Mouse (Mus musculus): Measurements from ENCODE around the gene Tmem59l. TPM values are rescaled to one million over a fixed set of nuclear protein-coding genes. Genes with fewer than 3 reads are reported as not detected.

Tmem59l gene
- polyA plus RNA-seq, 1 experiment from 2014 or later: 6.7 TPM

DNA sequence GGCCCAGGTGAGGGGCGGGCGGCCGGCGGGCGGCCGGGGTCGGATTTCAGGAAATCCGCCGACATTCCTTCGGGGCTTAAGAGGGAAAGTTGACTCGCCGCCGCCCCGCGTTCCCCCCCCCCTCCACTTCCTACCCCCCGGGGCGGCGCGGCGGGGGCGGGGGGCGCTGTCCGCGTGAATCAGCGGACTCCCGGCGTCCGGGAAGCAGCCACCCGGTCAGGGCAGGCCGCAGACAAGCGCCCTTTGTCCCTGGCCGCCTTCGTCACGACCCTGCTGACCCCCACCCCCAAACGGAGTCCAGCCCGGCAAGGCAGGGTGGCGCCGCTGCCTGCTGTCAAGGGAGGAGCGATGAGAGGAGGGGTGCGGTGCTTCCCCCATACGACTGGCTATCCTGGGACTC lies 2.4 kb upstream of the Tmem59l start:
- H3K9me3 ChIP-seq (ENCODE audit: low read depth, low read length): no peaks in the 10 kb centered on the region
- H3K4me3 ChIP-seq (ENCODE audit: low read depth, low read length): peak overlapping the region; percentile 32
- under 1% methylated on average over 28 of the region's 41 CpGs for WGBS
- peaks cover 16% of the 10 kb centered on the region for H3K4me1 ChIP-seq (ENCODE audit: insufficient read depth)
- H3K4me2 ChIP-seq: peak overlapping the region; percentile 63
- TF ChIP-seq CTCF (IDR thresholded peaks at IDR 0.05; ENCODE audit: low read depth): no peak
- ATAC-seq (ENCODE audit: insufficient read depth): no peak
- no peak for DNase-seq
- H3K27me3 ChIP-seq (ENCODE audit: insufficient read depth, low read length): peaks cover 93% of the 10 kb centered on the region
- no peaks in the 10 kb centered on the region for H3K36me3 ChIP-seq (ENCODE audit: insufficient read depth)
- peak overlapping the region; percentile 86 for H3K27ac ChIP-seq (ENCODE audit: low read depth)
- H3K9ac ChIP-seq: peak overlapping the region; percentile 42

DNA sequence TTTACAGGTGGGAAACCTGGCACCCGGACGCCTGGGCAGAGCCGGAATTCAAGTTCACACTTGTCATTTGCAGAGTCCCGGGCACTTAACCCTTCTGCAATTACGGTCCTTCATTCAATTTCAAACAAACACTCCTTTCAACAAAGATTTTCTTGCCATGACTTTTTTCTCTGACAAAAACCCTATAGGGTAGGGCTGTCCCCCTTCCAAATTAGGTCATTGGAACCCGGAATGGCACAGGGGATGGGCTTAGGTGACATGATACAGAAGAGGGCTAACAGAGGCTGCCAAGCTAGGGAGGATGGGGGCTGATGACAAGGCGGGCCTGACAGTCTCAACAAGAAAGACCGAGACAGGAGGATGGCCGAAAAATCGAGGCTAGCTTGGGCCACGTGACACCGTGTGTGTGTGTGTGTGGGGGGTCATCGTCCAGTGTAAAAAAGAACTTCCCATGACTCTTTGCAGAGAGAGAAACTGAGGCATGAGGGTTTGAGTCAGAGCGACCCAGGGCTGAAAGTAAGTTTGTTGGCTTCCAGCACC lies 1.8 kb upstream of the Tmem59l start:
- peak overlapping the region; percentile 42 for H3K9ac ChIP-seq

DNA sequence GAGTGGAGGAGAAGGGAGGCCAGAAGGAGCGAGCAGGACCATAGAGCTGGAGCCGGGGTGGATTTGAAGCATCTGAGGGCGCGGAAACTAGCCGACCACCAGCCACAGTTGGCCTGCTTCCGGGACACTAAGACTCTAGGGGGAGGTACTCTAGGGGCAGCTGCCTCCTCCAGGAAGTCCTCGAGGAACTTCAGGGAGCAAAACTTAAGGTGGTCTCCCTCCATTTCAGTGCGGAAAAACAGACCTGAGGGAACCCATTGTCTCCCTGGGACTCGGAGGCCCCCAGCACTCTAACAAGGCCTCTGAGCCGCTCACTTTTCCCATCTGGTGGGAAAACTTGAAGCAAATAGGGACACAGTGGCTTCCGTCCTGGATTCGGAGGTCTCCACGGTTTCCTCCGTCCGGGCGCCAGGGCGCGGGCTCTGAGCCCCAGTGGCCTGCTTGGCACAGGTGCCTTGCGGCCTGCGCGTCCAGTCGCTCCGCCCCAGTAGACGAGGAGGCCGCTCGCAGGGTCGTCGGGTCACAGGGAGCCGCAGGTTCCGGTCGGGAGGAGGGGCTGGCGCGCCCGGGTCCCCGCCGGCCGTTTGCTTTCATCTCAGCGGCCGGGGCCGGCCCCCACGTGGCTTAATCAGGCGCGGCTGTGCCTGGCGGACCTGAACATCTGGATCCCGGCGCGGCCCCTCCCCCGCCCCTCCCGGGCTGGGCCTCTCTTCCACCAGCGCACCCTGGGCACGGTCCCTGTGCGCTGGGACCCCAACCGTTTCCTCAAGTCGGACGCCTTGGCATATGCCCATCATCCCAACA lies 1.0 kb upstream of the Tmem59l start:
- no peaks in the 10 kb centered on the region for H3K36me3 ChIP-seq (ENCODE audit: insufficient read depth)
- 0 out of 2 replicates have a peak overlapping the region, but pooled peaks have one; percentile 23 for H3K9ac ChIP-seq
- TF ChIP-seq CTCF (IDR thresholded peaks at IDR 0.05; ENCODE audit: low read depth): no peak
- DNase-seq: no peak
- peaks cover 82% of the 10 kb centered on the region for H3K27me3 ChIP-seq (ENCODE audit: insufficient read depth, low read length)
- H3K4me3 ChIP-seq (ENCODE audit: low read depth, low read length): peak overlapping the region; percentile 32
- peaks cover 20% of the 10 kb centered on the region for H3K4me1 ChIP-seq (ENCODE audit: insufficient read depth)
- no peaks in the 10 kb centered on the region for H3K9me3 ChIP-seq (ENCODE audit: low read depth, low read length)
- WGBS: 3% methylated on average over 55 of the region's 55 CpGs
- peak overlapping the region; percentile 86 for H3K27ac ChIP-seq (ENCODE audit: low read depth)
- no peak for ATAC-seq (ENCODE audit: insufficient read depth)
- peak overlapping the region; percentile 63 for H3K4me2 ChIP-seq

More for the DNA sequence above, 1.8 kb upstream of the Tmem59l start:
- H3K4me1 ChIP-seq (ENCODE audit: insufficient read depth): peaks cover 17% of the 10 kb centered on the region
- ATAC-seq (ENCODE audit: insufficient read depth) (no peak), DNase-seq (no peak)
- peak overlapping the region; percentile 63 for H3K4me2 ChIP-seq
- H3K36me3 ChIP-seq (ENCODE audit: insufficient read depth): no peaks in the 10 kb centered on the region
- H3K27ac ChIP-seq (ENCODE audit: low read depth): peak overlapping the region; percentile 86
- no peak for TF ChIP-seq CTCF (IDR thresholded peaks at IDR 0.05; ENCODE audit: low read depth)
- peak overlapping the region; percentile 32 for H3K4me3 ChIP-seq (ENCODE audit: low read depth, low read length)
- 2% methylated on average over 14 of the region's 14 CpGs for WGBS
- H3K9me3 ChIP-seq (ENCODE audit: low read depth, low read length): no peaks in the 10 kb centered on the region
- H3K27me3 ChIP-seq (ENCODE audit: insufficient read depth, low read length): peaks cover 91% of the 10 kb centered on the region

DNA sequence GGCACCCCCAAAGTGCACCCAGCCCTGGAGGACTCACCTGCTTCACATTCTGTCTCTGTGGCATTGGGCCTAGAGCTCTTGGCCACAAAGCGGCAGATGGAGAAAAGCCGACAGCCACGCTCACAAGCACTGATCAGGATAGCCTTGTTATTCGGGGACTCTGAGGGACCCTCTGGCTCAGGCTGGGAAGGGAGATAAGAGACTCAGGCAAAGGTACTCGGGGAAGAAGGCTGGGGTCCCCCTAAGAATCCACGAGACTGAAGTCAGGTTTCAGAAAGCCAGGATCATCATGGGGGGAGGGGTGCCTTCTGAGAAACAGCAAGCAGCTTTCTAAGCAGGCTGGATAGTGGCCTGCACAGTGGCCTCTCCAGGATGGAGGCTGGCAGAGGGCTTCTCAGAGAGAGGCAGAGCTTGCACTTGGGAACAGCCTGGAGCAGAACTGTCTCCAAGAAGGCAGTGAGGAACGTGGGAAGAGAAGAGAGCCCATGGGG lies 922 bp downstream of the Tmem59l start:
- no peaks in the 10 kb centered on the region for H3K36me3 ChIP-seq (ENCODE audit: insufficient read depth)
- no peak for ATAC-seq (ENCODE audit: insufficient read depth)
- H3K27me3 ChIP-seq (ENCODE audit: insufficient read depth, low read length): peaks cover 63% of the 10 kb centered on the region
- H3K4me1 ChIP-seq (ENCODE audit: insufficient read depth): peaks cover 20% of the 10 kb centered on the region
- H3K9me3 ChIP-seq (ENCODE audit: low read depth, low read length): no peaks in the 10 kb centered on the region
- WGBS: 47% methylated on average over 7 of the region's 7 CpGs
- no peak overlapping the region for H3K27ac ChIP-seq (ENCODE audit: low read depth)
- no peak overlapping the region for H3K4me2 ChIP-seq
- H3K4me3 ChIP-seq (ENCODE audit: low read depth, low read length): no peak overlapping the region
- no peak for DNase-seq
- no peak overlapping the region for H3K9ac ChIP-seq
- TF ChIP-seq CTCF (IDR thresholded peaks at IDR 0.05; ENCODE audit: low read depth): no peak

DNA sequence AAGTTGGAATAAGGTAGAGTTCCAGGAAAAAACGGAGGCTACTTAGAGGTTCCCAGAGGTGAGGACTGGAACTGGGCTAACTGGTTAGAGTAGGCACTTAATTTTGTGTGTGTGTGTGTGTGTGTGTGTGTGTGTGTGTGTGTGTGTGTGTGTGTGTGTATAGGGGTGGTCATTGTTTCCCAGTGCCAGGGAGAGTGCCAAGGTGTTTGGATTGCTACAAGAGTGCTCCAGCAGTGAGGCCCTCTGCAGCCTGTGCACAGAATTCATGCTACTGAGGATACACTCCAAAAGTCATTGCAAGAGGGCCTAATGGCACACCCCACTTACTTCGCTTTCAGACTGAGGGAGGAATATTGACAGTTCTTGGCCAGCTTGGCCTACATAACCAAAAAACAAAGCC lies 4.2 kb downstream of the Tmem59l start:
- 43% methylated on average over 2 of the region's 2 CpGs for WGBS
- Histone ChIP-seq H3K27ac (ENCODE audit: low read depth) (peak overlapping the region; percentile 61; the same call in 1 of the 2 replicates), H3K4me1 (ENCODE audit: insufficient read depth) (peaks cover 8% of the 10 kb centered on the region; the same call in 1 of the 2 replicates), H3K36me3 (ENCODE audit: insufficient read depth) (no peaks in the 10 kb centered on the region), H3K9ac (no peak overlapping the region), H3K4me3 (ENCODE audit: low read depth, low read length) (no peak overlapping the region), H3K9me3 (ENCODE audit: low read depth, low read length) (no peaks in the 10 kb centered on the region), H3K4me2 (no peak overlapping the region), H3K27me3 (ENCODE audit: insufficient read depth, low read length) (peaks cover 30% of the 10 kb centered on the region)
- peak; percentile 68 for ATAC-seq (ENCODE audit: insufficient read depth)
- TF ChIP-seq CTCF (IDR thresholded peaks at IDR 0.05; ENCODE audit: low read depth): no peak
- DNase-seq: no peak

DNA sequence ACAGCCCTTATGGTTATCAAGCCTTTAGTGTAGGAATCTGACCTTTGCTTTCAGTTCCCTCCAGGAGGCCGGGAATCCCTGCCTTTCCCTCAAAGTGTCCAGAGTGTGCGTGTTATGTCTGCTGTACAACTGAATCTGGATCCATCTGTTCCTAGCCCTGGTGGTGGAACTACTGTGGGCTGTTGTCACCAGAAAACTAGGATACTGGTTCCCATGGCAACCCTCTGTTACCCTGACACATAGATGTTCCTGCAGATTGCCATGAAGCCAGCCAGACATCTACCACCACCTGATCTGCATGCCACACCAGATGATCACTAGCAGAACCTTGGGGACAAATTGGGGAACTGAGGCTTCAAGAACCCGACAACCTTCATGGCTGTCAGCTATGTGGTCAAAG lies 5.2 kb downstream of the Tmem59l start:
- Histone ChIP-seq H3K4me2 (no peak overlapping the region), H3K4me3 (ENCODE audit: low read depth, low read length) (no peak overlapping the region), H3K4me1 (ENCODE audit: insufficient read depth) (peaks cover 4% of the 10 kb centered on the region; the same call in 1 of the 2 replicates), H3K9me3 (ENCODE audit: low read depth, low read length) (no peaks in the 10 kb centered on the region), H3K9ac (no peak overlapping the region), H3K36me3 (ENCODE audit: insufficient read depth) (no peaks in the 10 kb centered on the region), H3K27me3 (ENCODE audit: insufficient read depth, low read length) (peaks cover 23% of the 10 kb centered on the region), H3K27ac (ENCODE audit: low read depth) (no peak overlapping the region)
- ATAC-seq (ENCODE audit: insufficient read depth) (no peak), DNase-seq (no peak)
- no peak for TF ChIP-seq CTCF (IDR thresholded peaks at IDR 0.05; ENCODE audit: low read depth)
- WGBS: 61% methylated on average over 3 of the region's 3 CpGs
